Mouse (Mus musculus): ENCODE measurements around the gene Rab20.
"Not testable (repeated sequence)": the region's sequence is repeated elsewhere in the genome, so short reads cannot be mapped to it uniquely, and the experiment has no call there.

Gene Rab20

DNA sequence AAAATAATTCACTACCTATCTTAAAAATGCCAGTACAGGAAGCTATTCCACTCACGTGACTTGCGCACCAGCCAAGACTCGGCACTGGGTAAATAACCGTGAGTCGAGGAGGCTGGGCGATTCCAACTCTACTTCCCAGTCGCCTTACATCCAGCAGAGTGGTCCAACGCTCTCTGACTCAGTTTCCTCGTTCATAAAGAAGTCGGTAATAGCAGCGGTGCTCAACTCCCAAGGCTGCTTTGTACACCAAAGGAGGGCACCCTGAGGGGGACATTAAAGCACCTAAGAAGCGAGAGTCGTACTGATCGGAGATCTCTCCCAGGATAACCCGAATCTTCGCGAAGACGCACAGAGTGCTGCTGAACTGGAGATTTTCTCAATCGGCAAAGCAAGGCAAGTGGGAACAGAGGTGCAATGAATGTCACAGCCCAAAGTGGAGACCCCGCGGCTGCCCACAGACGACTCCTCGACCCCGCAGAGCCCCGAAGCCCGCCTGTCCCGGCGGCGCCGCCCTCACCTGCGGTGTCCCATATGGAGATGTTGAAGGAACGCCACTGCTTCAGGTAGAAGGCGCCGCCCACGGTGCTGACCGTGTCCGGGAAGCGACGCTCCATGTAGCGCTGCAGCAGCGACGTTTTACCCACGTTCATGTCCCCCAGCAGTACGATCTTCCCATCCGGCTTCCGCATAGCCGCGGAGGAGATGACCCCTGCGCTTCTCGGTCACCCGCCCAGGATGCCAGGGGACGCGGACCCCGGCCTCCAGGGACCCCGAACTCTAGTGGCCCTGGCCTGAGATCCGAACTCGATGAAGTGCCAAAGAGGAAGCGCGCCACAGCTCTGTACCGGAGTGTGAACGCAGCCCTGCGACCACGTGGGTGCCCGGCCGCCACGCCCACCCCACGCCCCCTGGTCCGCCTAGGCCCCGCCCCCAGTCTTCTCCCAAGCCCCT, at the start of gene Rab20:
Gene Rab20 (minus strand): TSS at position 900 of the 951 bp plus-strand sequence.
- DNase-seq (ENCODE audit: low spot score): peak; percentile 95

- no peak for DNase-seq (ENCODE audit: low spot score)
Measured at GRCm38 (mm10) chr8:11523331-11523730, 44.8 kb upstream of the Rab20 start.

- DNase-seq (ENCODE audit: low spot score): no peak
Measured at GRCm38 (mm10) chr8:11518676-11519075, 40.2 kb upstream of the Rab20 start.

DNA sequence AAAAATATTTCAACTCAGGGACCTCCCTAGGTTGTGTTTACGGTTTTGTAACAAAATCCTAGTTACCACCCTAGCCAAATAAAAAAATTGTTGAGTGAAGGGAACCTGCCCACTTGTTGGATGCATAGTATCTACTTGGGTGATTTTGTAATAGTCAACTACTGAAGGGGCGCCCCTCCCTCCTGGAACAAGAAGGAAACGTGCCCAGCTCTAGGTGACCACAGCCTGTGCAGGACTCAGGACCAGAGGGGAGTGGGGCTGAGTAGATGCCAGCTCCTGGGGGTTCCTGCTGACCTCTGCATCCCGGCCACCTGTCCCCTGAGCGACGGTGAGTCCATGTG, 39.5 kb upstream of the Rab20 start:
- no peak for DNase-seq (ENCODE audit: low spot score)

- DNase-seq (ENCODE audit: low spot score): no peak
Measured at GRCm38 (mm10) chr8:11517366-11518055, 39.0 kb upstream of the Rab20 start.

DNA sequence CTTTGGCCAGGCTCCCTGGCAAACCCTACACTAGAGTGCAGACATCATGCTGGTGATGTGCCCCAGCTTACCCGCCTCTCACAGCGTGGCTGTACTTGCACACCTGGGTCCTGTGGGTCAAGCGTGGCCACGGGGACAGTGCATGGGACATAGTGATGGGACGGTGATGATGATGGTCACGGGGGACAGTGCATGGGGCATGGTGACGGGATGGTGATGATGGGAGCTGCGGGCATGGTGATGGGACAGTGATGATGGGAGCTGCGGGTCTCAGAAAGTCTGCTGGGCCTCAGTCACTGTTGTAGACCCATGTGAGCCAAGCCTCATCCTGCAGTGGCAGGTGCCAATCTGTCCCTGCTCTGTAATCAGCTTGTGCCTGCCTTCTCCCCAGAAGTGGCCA, 37.8 kb upstream of the Rab20 start:
- DNase-seq (ENCODE audit: low spot score): no peak

DNA sequence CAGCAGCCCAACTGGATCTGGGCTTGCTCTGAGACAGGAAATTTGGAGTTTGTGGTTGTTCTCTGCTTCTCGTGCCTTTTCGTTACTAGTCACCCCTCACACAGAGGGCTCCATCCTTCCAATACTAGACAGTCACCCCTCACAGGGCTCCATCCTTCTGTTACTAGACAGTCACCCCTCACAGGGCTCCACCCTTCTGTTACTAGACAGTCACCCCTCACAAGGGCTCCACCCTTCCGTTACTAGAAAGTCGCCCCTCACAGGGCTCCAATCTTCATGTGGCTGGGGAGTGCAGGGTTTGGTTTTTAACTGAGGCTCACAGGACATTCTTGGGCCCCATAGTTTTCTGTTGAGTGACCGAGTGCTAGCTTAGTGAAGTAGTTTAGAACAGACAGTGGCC, 34.7 kb upstream of the Rab20 start:
- DNase-seq (ENCODE audit: low spot score): no peak

DNA sequence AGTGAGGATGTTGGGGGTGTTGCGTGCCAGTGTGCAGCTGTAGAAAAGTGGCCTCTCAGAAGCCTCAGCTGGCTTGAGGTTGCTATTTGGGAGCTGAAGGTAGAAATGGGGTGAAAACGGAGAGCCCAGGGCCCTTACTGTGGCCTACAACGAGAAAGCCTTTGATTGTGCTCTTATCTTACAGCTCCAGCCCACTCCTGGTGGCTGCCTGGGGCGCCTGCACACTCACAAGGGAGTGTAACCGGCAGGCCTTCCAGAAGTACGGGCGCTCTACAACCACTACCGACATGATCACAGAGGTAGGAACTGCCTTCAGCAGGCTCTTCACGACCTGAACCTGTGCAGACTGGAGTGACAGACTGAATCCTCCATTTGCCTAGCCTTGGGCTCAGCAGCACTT, 34.2 kb upstream of the Rab20 start:
- DNase-seq (ENCODE audit: low spot score): no peak

DNA sequence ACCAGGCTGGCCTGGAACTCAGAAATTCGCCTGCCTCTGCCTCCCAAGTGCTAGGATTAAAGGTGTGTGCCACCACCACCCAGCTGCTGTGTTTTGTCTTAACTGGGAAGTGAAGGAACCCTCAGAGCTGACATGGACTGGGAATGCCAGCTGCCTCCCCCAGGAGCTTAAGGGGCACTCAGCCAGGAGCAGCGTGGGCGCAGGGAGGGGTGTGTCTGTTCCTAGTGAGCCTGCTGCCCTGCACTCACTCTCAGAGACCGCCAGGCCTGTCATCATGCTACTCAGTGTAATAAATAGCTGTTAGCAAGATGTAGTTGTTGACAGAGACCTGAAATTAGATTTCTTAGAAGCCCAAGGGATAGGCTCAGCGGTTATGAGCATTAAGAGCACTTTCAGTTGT, 32.5 kb upstream of the Rab20 start:
- no peak for DNase-seq (ENCODE audit: low spot score)

GRCm38 (mm10) chr8:11508880-11509279, 30.4 kb upstream of the Rab20 start:
- DNase-seq (ENCODE audit: low spot score): no peak

GRCm38 (mm10) chr8:11506802-11507201, 28.3 kb upstream of the Rab20 start:
- DNase-seq (ENCODE audit: low spot score): peak; percentile 86

GRCm38 (mm10) chr8:11506074-11506473, 27.6 kb upstream of the Rab20 start:
- DNase-seq (ENCODE audit: low spot score): no peak

- no peak for DNase-seq (ENCODE audit: low spot score)
Measured at GRCm38 (mm10) chr8:11503476-11504232, 25.1 kb upstream of the Rab20 start.

DNA sequence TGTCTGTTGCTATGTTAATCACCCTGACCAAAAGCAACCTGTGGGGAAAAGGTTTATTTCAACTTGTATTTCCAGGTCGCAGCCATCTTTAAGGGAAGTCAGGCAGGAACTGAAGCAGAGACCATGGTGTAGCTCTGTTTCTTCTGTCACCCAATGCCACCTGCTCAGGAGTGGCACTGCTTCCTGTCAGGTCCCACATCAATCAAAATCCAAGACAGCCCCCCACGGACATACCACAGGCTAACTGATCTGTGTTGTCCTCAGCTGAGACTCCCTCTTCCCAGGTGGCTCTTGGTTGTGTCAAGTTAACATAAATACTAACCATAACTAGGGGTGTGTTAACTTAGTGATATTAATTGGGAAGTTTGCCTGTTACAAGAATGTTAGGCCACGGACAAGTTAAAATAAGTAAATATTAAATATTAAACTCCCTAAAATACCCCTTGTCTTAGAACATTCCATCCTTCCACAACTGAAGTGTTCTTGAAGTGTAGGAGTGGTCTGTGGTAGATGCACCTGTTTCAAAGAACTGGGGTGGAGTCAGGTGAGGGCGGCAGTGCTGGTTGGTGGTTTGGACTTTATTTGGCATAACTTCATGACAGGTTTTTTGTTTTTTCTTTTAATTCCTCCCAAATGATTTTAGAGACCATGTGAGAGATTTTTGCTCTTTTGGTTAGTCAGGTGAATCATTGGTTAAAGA, 20.4 kb upstream of the Rab20 start:
- DNase-seq (ENCODE audit: low spot score): no peak

GRCm38 (mm10) chr8:11498281-11498680, 19.8 kb upstream of the Rab20 start:
- no peak for DNase-seq (ENCODE audit: low spot score)

DNA sequence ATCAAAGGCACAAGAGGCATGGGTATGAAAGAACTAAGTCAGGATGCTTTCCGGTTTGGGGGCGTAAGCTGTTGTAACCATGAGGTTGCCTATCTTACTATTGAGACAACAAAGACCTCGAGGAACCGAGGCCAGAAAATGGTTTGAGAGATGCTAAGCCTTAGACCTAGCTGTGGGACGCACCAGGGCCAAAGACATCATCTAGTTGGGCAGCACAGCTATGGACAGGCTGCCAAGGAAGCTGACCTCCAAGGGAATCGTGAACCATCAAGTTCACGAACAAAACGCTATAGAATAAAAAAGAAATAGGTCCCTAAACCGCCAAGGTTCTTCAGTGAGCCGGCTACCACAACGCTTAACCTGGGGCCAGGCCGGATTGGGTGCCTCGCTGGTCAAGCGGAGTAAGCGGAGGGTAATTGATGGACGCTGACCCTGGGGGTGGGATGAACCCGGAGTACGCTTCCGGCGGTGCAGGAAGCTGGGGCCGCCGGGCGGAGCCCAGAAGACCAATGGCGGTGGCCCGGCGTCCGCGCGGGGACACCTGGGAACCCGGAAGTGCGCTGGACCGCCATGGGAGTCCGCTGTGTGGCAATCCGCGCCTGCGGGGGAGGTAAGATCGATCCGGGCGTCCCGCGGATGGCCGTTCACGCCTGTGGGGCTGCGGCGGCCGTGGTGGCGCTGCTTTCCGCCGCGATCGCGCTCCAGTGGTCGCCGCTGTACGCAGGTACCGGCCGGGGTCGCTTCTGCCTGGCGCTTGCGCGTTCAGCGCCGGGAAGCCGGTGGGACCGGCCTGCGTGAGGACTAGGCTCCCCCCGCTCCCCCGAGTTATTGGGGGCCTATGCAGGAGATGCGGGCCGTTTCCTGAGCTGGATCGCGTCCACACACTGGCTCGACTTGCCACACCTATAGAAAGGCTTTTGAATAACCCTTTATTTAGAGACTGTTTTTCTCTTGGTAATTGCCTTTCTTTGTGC, 18.8 kb upstream of the Rab20 start, which contains the start of gene Naxd:
Gene Naxd (plus strand): TSS at position 490 of the 974 bp plus-strand sequence.
- DNase-seq (ENCODE audit: low spot score): peak; percentile 91

DNA sequence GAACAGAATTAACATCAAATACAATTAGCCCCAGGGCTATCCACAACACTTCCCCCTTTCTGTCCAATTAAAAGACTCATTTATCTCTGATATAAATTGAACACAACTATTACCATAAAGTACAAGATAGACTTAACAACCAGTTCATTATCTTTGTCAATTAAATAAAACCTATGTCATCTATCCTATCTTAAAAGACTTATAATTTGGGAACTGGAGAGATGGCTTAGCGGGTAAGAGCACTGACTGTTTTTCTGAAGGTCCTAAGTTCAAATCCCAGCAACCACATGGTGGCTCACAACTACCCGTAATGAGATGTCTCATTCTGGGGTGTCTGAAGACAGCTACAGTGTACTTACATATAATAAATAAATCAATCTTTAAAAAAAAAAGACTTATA, 13.8 kb upstream of the Rab20 start:
- DNase-seq (ENCODE audit: low spot score): not testable (repeated sequence)

DNA sequence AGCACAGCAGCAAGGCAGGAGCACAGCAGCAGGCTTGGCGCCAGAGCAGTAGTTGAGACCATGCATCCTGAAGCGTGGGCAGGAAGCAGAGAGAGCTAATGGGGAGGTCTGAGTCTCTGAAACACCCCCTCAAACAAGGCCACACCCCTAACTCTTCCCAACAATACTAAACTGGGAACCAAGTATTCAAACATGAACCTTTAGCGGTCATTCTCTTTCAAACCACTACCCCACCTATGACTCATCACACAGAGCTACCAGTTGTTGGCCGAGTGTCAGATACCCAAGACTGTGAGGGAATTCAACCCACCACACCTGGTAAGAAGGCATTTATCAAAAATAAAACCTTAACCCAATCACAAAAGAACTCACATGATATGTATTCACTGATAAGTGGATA, 8.7 kb upstream of the Rab20 start:
- DNase-seq (ENCODE audit: low spot score): no peak

DNA sequence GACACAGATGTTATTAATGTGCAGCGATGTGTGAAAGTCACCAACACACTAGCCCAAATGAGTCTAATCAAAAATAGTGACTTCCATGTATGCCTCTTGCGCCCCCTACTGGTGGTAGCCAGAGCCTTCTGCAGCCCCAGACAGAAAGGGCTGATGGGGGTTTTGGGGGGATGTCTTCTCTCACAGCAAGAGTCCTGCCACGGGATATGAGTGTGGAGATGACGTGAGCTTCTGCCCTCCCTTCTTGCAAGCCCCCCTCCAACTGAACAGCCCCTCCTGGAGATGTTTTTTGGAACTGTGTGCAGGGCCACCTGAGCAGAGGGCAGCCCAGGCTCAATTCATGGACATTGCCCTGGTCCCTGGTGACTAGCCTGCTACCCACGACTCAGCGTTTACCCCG, 7.6 kb upstream of the Rab20 start:
- peak; percentile 92 for DNase-seq (ENCODE audit: low spot score)

GRCm38 (mm10) chr8:11482537-11482936, 4.0 kb upstream of the Rab20 start:
- DNase-seq (ENCODE audit: low spot score): no peak

GRCm38 (mm10) chr8:11481876-11482275, 3.4 kb upstream of the Rab20 start:
- no peak for DNase-seq (ENCODE audit: low spot score)

All from testis, postnatal 10 days (tissue).